In genomic region chr4:123647109-123647508, GRCm38 (mm10) we compare ENCODE assay signal across 12 mouse cellular contexts.
"Had no signal": no experiment of that assay in that cellular context is flagged by ENCODE, and none has a peak within 500 bp of the region (broad histone marks: within the 10 kb centered on the region; RNA-seq: fewer than 3 reads in every experiment).

No protein-coding gene starts in this region.

- ATAC-seq: hindbrain, postnatal 0 days had no signal

- H3K27ac ChIP-seq: hindbrain, postnatal 0 days; limb, embryonic 15.5 days; midbrain, embryonic 10.5 days; neural tube, embryonic 15.5 days had no signal

- H3K4me2 ChIP-seq: limb, embryonic 15.5 days; neural tube, embryonic 15.5 days had no signal

- DNase-seq: layer of hippocampus, adult 9-11 months; layer of hippocampus, postnatal 36 days; lung, adult 18-20 months; midbrain, embryonic 14.5 days; right cerebral cortex, adult 18-20 months; right cerebral cortex, postnatal 25 days; thymus, postnatal 4 days had no signal

- H3K27me3 ChIP-seq: limb, embryonic 15.5 days; neural tube, embryonic 15.5 days had no signal

- H3K36me3 ChIP-seq: limb, embryonic 15.5 days; neural tube, embryonic 15.5 days had no signal

- H3K4me3 ChIP-seq: limb, embryonic 15.5 days; midbrain, embryonic 10.5 days; myocyte; neural tube, embryonic 15.5 days had no signal

- H3K9ac ChIP-seq: limb, embryonic 15.5 days; neural tube, embryonic 15.5 days had no signal

- H3K9me3 ChIP-seq: limb, embryonic 15.5 days; midbrain, embryonic 10.5 days; neural tube, embryonic 15.5 days had no signal

- H3K4me1 ChIP-seq: midbrain, embryonic 10.5 days had no signal
